Mouse (Mus musculus) lung, embryonic 16.5 days (tissue): ENCODE data around the gene Nup210l. TPM values are rescaled to one million over a fixed set of nuclear protein-coding genes. Genes with fewer than 3 reads are reported as not detected.

Experiments
- ATAC-seq: fragments of 200-750 bp; cut with Nextera tagmentation; 2 replicates; pipeline ENCODE4 v1.8.0; 2017; ENCODE audit warnings: low read depth, mild to moderate bottlenecking, moderate library complexity
- H3K27ac ChIP-seq: fragments of 300-500 bp; sonication (generic); 2 replicates; pipeline ENCODE4 v1.5.1; 2014; ENCODE audit warnings: mild to moderate bottlenecking, control low read depth, low read length
- H3K27me3 ChIP-seq: fragments of 300-500 bp; sonication (generic); 2 replicates; pipeline ENCODE4 v1.6.1; 2014; ENCODE audit warnings: low read depth, low read length, mixed read lengths; ENCODE audit not compliant: control insufficient read depth, insufficient read depth
- H3K36me3 ChIP-seq: fragments of 300-500 bp; sonication (generic); 2 replicates; pipeline ENCODE4 v1.6.1; 2014; ENCODE audit warnings: low read length; ENCODE audit not compliant: control insufficient read depth, insufficient read depth
- H3K4me1 ChIP-seq: fragments of 300-500 bp; sonication (generic); replicated peaks from 2 replicates; pipeline ENCODE4 v1.6.1; 2014; ENCODE audit warnings: low read length, mixed read lengths; ENCODE audit not compliant: control insufficient read depth, insufficient read depth
- H3K4me2 ChIP-seq: fragments of 300-500 bp; sonication (generic); 2 replicates; pipeline ENCODE4 v1.6.1; 2014; ENCODE audit warnings: low read depth, low read length, control low read depth
- H3K4me3 ChIP-seq: fragments of 300-500 bp; sonication (generic); 2 replicates; pipeline ENCODE4 v1.5.1; 2014; ENCODE audit warnings: mild to moderate bottlenecking, low read length, control low read depth
- H3K9ac ChIP-seq: fragments of 300-500 bp; sonication (generic); 2 replicates; pipeline ENCODE4 v1.6.1; 2014; ENCODE audit warnings: low read length, control low read depth
- H3K9me3 ChIP-seq: fragments of 300-500 bp; sonication (generic); 2 replicates; pipeline ENCODE4 v1.6.1; 2016; ENCODE audit warnings: low read length; ENCODE audit not compliant: control insufficient read depth
- WGBS: fragments of 180-500 bp; shearing (Covaris S2); extraction: QIAGEN DNeasy Blood & Tissue Kit; methylation state at CpG from one replicate; pipeline ENCODE4 v1.1.7; 2014; 5-methylcytosine and 5-hydroxymethylcytosine counted together
- polyA plus RNA-seq: library from polyadenylated mRNA; unstranded; fragments of >200 nt; fragmentation: Nextera tagmentation; extraction: Ambion mirVana; gene quantifications from 2 replicates; pipeline ENCODE4 v1.2.1, GENCODE M21; 2015

The Nup210l gene
- polyA plus RNA-seq, 1 experiment from 2014 or later = 0.41 TPM

- Histone ChIP-seq H3K4me2 (no peak overlapping the region), H3K27me3 (no peaks in the 10 kb centered on the region), H3K27ac (no peak overlapping the region), H3K36me3 (no peaks in the 10 kb centered on the region), H3K9ac (no peak overlapping the region), H3K9me3 (no peaks in the 10 kb centered on the region), H3K4me3 (no peak overlapping the region), H3K4me1 (no peaks in the 10 kb centered on the region)
- WGBS = 50% methylated on average over 3 of the region's 3 CpGs
- ATAC-seq = no peak
Measured at GRCm38 (mm10) chr3:90179566-90179965, 75.6 kb downstream of the Nup210l start.

- H3K27me3 ChIP-seq = no peaks in the 10 kb centered on the region
- no peaks in the 10 kb centered on the region for H3K9me3 ChIP-seq
- no peak for ATAC-seq
- no peak overlapping the region for H3K4me3 ChIP-seq
- H3K4me2 ChIP-seq = no peak overlapping the region
- H3K36me3 ChIP-seq = no peaks in the 10 kb centered on the region
- WGBS = 50% methylated on average over 3 of the region's 3 CpGs
- H3K4me1 ChIP-seq = no peaks in the 10 kb centered on the region
- H3K9ac ChIP-seq = no peak overlapping the region
- no peak overlapping the region for H3K27ac ChIP-seq
Measured at GRCm38 (mm10) chr3:90183581-90183980, 79.6 kb downstream of the Nup210l start.

- Histone ChIP-seq H3K36me3 (no peaks in the 10 kb centered on the region), H3K4me2 (no peak overlapping the region)
- WGBS = 63% methylated on average over 11 of the region's 11 CpGs
Measured at GRCm38 (mm10) chr3:90190859-90191510, 87.1 kb downstream of the Nup210l start.

DNA sequence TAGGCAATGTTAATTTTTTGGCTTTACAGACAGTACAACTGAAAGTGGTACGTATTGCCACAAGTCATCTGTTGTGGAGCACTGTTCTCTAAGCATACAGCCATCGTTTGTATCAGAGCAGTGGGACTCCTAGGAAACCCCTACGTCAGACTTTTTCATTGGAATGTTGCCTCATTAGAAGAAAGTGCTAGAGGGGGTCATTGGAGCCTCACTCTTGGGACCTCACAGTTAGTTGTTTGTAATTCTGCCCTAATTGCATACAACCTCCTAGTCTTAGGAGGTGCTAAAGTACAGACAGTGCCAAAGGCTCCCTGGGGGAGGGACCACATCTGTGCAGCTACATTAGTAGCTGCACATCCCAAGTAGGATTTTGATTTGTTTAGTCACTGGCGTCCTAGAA, 90.8 kb downstream of the Nup210l start:
- no peaks in the 10 kb centered on the region for H3K27me3 ChIP-seq

More at GRCm38 (mm10) chr3:90190859-90191510, 87.1 kb downstream of the Nup210l start:
- H3K27ac ChIP-seq = no peak overlapping the region
- ATAC-seq = no peak
- H3K4me1 ChIP-seq = no peaks in the 10 kb centered on the region
- no peaks in the 10 kb centered on the region for H3K9me3 ChIP-seq
- no peak overlapping the region for H3K4me3 ChIP-seq
- H3K9ac ChIP-seq = no peak overlapping the region
- H3K27me3 ChIP-seq = no peaks in the 10 kb centered on the region

DNA sequence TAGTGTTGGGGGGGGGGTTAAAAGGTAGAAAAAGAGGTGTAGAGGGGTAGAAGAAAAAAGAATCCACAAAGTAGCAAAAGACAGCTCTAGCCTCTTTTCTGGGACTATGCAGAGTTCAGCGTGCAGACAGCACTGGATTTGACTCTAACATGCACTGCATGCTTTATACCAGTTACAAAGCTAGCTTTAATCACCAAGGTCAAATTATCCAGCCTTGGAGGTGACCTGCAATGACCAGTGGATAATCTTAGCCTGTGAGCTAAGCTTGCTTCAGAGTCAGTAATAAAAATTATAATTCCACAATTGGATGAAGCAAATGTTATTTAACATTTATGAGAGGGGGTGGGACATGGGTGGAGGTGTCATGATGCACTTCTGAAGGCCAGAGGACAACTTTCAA, 91.7 kb downstream of the Nup210l start:
- Histone ChIP-seq H3K27ac (no peak overlapping the region), H3K9ac (no peak overlapping the region), H3K9me3 (no peaks in the 10 kb centered on the region), H3K27me3 (no peaks in the 10 kb centered on the region), H3K4me3 (no peak overlapping the region), H3K36me3 (no peaks in the 10 kb centered on the region), H3K4me1 (no peaks in the 10 kb centered on the region), H3K4me2 (no peak overlapping the region)
- no peak for ATAC-seq
- WGBS = 71% methylated on average over 1 of the region's 1 CpGs

More for the DNA sequence above, 90.8 kb downstream of the Nup210l start:
- ATAC-seq = no peak
- Histone ChIP-seq H3K9ac (no peak overlapping the region), H3K4me2 (no peak overlapping the region), H3K36me3 (no peaks in the 10 kb centered on the region), H3K4me1 (no peaks in the 10 kb centered on the region), H3K4me3 (no peak overlapping the region), H3K27ac (no peak overlapping the region), H3K9me3 (no peaks in the 10 kb centered on the region)
- whole genome bisulfite sequencing = 51% methylated on average over 4 of the region's 4 CpGs

DNA sequence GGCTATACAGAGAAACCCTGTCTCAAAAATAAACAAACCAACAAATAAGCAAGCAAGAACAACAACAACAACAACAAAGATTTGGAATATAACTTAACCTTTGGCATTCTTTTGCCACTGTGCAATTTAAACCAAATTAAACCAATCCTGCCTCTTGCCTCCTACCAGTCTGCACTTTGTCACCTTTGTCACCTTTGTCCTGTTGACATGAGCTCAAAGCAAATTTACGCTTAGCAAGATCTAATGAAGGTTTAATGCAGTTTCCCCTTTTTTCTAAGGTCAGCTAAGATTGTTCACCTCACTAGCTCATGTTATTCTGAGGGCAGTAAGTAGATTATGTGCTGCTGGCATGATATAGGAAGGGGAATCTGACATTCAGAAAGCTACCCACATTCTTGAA, 93.6 kb downstream of the Nup210l start:
- WGBS = 82% methylated on average over 1 of the region's 1 CpGs
- no peaks in the 10 kb centered on the region for H3K4me1 ChIP-seq
- no peak overlapping the region for H3K4me2 ChIP-seq
- H3K27me3 ChIP-seq = no peaks in the 10 kb centered on the region
- no peaks in the 10 kb centered on the region for H3K9me3 ChIP-seq
- H3K27ac ChIP-seq = no peak overlapping the region
- H3K9ac ChIP-seq = no peak overlapping the region
- H3K4me3 ChIP-seq = no peak overlapping the region
- no peak for ATAC-seq
- no peaks in the 10 kb centered on the region for H3K36me3 ChIP-seq

- peaks cover 4% of the 10 kb centered on the region; the same call in 1 of the 2 replicates for H3K36me3 ChIP-seq
- H3K4me1 ChIP-seq = no peaks in the 10 kb centered on the region
- H3K27ac ChIP-seq = no peak overlapping the region
- WGBS = 43% methylated on average over 1 of the region's 1 CpGs
- H3K4me2 ChIP-seq = no peak overlapping the region
- no peak for ATAC-seq
- H3K27me3 ChIP-seq = no peaks in the 10 kb centered on the region
- H3K9me3 ChIP-seq = no peaks in the 10 kb centered on the region
- H3K4me3 ChIP-seq = no peak overlapping the region
- H3K9ac ChIP-seq = no peak overlapping the region
Measured at GRCm38 (mm10) chr3:90202884-90203283, 99.0 kb downstream of the Nup210l start.

DNA sequence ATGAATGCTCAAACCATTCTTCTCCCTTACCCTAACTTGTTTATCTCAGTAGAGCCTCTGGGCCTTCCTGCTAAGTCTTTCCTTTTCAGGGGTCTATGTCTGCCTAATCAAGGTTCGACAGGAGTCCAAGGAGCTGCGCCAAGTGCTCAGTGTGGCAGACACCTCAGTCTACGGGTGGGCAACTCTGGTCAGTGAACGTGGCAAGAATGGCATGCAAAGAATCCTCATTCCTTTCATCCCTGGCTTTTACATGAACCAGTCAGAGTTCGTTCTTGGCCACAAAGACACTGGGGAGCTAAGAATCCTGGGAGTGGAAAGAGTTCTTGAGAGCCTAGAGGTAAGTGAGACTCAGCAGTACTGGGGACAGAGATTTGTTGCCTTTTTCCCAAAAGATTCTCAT, 99.7 kb downstream of the Nup210l start:
- no peak overlapping the region for H3K27ac ChIP-seq

DNA sequence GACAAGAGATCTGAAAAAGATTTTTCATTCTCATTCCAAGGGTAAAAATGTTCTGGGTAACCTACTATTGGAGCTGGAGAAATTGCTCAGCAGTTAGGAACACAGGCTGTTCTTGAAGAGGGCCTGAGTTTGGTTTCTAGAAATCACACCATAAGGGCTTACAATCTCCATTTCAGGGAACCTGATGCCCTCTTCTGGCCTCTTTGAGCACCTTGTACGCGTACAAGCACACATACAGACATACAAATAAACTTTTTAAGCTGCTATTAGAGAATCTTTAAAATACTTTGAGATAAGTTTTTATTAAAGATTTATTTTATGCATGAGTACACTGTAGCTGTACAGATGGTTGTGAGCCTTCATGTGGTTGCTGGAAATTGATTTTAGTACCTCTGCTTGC, 100.7 kb downstream of the Nup210l start:
- WGBS = 96% methylated on average over 2 of the region's 2 CpGs
- ATAC-seq = no peak
- H3K4me1 ChIP-seq = no peaks in the 10 kb centered on the region

More for the DNA sequence above, 99.7 kb downstream of the Nup210l start:
- no peaks in the 10 kb centered on the region for H3K27me3 ChIP-seq
- H3K4me2 ChIP-seq = no peak overlapping the region
- peaks cover 9% of the 10 kb centered on the region for H3K36me3 ChIP-seq
- no peak overlapping the region for H3K9ac ChIP-seq
- H3K4me1 ChIP-seq = no peaks in the 10 kb centered on the region
- no peaks in the 10 kb centered on the region for H3K9me3 ChIP-seq
- 62% methylated on average over 5 of the region's 5 CpGs for WGBS
- no peak overlapping the region for H3K4me3 ChIP-seq
- ATAC-seq = no peak

DNA sequence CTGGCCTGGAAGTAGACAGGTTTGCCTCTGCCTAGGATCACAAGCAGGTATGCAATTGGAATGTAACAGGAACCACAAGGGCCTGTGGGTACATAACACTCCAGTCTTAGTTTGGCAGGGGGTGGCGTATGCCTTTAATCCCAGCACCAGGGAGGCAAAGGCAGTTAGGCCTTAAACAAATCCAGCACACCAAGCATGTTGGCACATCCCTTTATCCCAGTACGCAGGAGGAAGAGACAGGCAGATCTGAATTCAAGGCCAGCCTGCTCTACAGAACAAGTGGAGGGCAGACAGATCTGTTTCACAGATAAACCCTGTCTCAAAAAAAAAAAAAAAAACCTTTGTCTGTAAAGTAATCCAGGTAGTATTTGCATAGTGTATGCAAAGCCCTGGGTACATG, 104.7 kb downstream of the Nup210l start:
- WGBS = 80% methylated on average over 2 of the region's 2 CpGs
- no peaks in the 10 kb centered on the region for H3K27me3 ChIP-seq
- peaks cover 31% of the 10 kb centered on the region for H3K36me3 ChIP-seq

More for the DNA sequence above, 100.7 kb downstream of the Nup210l start:
- no peaks in the 10 kb centered on the region for H3K9me3 ChIP-seq
- H3K27me3 ChIP-seq = no peaks in the 10 kb centered on the region
- no peak overlapping the region for H3K4me2 ChIP-seq
- H3K4me3 ChIP-seq = no peak overlapping the region
- peaks cover 12% of the 10 kb centered on the region for H3K36me3 ChIP-seq
- no peak overlapping the region for H3K27ac ChIP-seq
- H3K9ac ChIP-seq = no peak overlapping the region

More for the DNA sequence above, 104.7 kb downstream of the Nup210l start:
- Histone ChIP-seq H3K4me1 (peaks cover 15% of the 10 kb centered on the region), H3K9ac (no peak overlapping the region), H3K4me2 (no peak overlapping the region), H3K27ac (no peak overlapping the region), H3K4me3 (no peak overlapping the region), H3K9me3 (no peaks in the 10 kb centered on the region)
- ATAC-seq = no peak
